Mouse (Mus musculus): ENCODE data around the gene Stx4a.
"Not testable (repeated sequence)": the region's sequence is repeated elsewhere in the genome, so short reads cannot be mapped to it uniquely, and the experiment has no call there.

The Stx4a gene

DNA sequence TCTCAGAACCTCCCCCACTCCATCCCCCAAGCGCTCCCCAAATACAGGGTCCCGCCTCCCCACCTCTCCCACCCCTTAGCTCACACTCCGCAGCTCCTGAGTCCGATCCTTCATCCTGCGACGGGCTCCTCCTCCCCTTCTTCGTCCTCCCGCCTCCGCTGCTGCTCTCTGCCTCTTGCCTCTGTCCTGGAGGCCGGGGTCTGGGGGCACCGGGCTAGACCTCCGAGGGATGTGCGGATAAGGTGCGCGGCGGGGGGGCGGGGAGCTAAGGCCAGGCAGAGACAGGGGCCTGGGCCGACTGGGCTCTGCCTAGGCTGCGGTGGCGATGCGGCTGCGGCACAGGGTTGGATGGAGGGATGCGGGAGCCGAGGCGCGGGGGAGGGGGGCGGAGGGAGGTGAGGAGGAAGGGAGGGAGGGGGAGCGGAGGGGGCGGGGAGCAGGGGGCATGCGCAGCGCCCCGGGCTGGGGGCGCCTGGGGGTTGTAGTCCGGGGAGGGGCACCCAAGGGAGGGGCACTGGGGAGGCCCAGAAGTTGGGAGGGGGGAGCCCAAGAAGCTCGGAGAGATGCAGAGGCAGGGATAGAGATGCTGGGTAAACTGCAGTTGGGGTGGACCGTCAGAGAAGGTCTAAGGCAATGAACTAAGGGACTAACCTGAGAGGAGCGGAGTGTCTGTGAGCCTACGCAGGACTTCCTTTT lies at the start of gene Stx4a, which contains the start of gene Stx1b:
Stx4a (plus strand) TSS at position 119 of the 696 bp plus-strand sequence.
Stx1b (minus strand) TSS at position 374 of the 696 bp plus-strand sequence.
- DNase-seq (ENCODE audit: low read depth), result no peak

DNA sequence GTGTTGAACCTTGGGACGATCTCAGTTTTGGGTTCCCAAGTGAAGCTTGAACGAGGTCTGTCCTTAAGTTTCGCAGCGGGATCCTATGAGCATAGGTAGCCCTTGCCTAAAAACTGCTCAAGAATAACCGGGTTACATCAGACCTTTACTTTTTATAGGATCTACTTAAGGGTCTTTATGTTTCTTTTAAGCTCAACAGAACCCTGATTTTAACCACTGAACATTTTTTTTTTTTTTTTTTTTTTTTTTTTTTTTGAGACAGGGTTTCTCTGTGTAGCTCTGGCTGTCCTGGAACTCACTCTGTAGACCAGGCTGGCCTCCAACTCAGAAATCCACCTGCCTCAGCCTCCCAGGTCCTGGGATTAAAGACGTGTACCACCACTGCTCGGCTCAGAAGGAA lies 48.3 kb upstream of the Stx4a start:
- DNase-seq (ENCODE audit: low read depth), result not testable (repeated sequence)

DNA sequence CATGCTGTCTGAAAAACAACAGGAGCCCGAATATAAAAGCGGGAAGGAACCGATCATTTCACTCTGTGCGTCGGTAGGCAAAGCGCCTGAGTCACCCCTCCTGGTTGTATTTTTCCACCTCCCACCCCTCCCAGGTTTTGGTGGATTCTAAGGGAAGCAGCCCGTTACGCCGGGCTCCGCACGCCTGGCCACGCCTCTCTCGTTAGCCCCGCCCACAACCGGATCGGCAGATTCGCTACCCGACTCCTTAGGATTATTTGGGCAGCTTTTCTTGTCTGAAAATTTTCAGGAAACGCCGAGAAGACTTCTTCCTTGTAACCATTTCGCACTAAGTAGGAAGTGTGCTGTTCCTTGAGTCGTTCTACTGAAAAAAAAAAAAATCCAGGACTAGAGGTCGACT lies 47.7 kb upstream of the Stx4a start, which contains the start of gene Setd1a:
Setd1a (plus strand) TSS at position 245 of the 400 bp plus-strand sequence.
- DNase-seq (ENCODE audit: low read depth), result peak; percentile 92

DNA sequence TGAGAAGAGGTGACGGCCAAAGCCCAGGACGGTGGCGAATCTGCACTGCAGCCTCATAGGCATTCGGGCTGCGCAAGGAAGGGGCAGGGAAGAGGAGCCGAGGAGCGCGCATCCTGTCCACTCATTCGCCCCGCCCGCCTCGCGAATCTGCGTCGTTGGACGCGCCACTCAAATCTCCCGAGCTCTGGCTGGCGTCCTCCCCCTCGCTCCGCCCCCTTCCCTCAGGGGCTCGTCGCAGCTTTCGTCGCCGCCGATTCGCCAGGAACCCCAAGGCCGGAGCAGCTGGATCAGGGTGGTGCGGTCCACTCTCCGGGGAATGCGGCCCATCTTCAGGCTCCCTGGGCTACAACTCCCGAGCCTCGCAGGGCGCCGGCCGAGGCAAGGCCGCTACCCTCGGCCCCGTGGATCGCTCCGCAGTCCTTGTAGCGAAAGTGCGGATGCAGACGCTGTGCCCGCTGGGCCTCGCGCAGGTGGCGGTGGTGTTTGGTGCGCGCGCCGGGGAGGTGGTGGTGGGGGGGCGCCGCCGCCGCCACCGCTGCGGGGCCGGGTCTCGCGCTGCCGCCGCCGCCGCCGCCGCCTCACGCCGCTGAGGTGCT lies 47.1 kb upstream of the Stx4a start:
- peak; percentile 98 for DNase-seq (ENCODE audit: low read depth)

DNA sequence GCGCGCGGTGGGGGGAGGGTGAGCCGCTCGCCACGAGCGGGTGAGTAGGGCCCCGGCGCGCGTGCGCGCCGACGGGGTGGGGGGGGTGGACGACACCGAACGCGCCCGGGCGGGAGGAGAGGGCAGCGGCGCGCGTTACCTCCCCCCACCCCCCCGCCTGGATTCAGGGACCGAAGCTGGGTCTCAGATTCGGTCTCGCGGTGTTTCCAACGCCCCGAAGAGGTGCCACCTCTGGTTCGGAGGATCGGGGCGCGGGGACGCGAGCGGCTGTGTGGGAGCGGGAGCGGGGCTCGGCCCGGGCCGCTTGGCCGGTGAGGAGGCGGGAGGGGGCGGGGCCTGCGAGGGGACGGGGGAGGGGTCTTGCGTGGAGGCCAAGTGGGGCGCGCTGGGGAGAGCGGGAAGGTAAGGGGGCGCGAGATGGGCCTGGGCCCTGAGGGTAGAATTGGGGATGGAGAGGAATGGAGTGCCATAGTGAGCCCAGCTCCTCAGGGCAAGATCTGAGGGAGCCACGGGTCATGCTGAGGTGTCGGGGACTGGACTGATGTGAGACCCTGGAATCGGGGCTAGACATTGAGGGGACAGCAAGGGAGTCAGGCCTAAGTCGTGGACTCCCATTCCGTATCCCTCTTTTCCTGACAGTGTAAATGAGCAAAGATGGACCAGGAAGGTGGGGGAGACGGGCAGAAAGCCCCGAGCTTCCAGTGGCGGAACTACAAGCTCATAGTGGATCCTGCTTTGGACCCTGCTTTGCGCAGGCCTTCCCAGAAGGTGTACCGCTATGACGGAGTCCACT lies 46.4 kb upstream of the Stx4a start:
- DNase-seq (ENCODE audit: low read depth), result peak; percentile 69

DNA sequence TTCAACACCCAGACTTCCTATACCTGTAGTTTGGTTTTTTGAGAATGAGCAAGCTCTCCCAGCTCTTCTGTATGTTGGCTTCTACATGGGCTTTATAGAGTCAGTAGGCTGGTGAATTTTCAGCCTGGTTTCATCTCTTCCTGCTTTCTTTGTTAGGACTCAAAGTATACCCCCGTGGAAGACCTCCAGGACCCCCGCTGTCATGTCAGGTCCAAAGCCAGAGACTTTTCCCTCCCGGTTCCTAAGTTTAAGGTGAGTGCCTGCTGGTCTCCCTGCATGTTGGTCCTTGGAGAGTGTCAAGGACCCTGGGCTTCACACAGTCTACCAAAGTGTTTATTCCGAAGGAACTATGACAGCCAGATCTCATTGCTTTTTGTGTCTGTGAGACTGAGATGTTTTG lies 45.7 kb upstream of the Stx4a start:
- no peak for DNase-seq (ENCODE audit: low read depth)

DNA sequence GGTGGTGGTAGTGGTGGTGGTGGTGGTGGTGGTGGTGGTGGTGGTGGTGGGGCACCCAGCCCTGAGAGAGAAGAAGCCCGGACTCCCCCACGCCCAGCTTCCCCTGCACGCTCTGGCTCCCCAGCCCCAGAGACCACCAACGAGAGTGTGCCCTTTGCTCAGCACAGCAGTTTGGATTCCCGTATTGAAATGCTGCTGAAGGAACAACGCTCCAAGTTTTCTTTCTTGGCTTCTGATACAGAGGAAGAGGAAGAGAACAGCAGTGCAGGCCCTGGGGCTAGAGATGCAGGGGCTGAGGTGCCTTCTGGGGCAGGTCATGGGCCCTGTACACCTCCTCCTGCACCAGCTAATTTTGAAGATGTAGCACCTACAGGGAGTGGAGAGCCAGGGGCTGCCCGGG lies 38.8 kb upstream of the Stx4a start, which contains the start of gene Gm49388:
Gm49388 (plus strand) TSS at position 301 of the 400 bp plus-strand sequence.
- no peak for DNase-seq (ENCODE audit: low read depth)

DNA sequence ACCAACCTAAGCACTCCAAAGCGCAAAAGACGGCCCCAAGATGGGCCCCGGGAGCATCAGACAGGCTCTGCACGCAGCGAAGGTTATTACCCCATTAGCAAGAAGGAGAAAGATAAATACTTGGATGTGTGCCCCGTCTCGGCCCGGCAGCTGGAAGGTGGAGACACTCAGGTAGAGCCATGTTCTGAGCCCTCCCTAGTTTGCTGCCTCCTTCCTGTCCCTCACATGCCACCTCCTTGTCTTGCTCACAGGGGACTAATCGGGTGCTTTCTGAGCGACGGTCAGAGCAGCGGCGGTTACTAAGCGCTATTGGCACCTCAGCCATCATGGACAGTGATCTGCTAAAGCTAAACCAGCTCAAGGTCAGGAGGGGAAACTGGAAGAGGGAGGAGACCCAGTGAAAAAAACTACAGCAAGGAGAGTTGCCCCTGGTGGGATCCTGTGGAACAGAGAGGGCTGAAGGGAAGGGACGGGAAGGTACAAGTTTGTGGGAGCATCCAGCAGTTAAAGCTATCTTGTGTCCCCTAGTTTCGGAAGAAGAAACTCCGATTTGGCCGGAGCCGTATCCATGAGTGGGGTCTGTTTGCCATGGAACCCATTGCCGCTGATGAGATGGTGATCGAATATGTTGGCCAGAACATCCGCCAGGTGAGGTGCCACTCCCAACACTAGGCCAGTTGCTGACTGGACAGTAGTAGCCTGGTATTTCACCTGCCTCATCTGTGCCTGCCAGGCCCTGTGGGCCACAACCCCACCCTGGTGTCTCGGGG lies 26.8 kb upstream of the Stx4a start:
- DNase-seq (ENCODE audit: low read depth), result no peak

DNA sequence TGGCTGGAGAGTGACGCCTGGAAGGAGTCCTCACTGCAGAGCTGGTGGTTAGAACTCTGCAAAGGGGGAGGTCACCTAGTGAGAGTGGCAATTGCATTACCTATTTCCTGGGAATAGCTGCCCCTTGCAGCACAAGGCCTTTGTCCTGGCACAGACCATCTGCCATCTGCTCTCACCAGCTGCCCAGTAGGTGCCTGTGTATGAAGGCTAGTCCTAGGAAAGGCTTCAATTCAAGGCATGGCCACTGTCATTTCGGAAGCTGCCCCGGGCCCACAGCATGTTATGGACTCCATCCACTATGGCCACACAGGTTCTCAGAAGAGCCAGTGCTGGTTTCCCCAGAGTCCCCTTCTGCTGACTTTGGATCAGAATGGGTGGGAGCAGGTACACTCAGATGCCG lies 25.5 kb upstream of the Stx4a start:
- DNase-seq (ENCODE audit: low read depth), result no peak

DNA sequence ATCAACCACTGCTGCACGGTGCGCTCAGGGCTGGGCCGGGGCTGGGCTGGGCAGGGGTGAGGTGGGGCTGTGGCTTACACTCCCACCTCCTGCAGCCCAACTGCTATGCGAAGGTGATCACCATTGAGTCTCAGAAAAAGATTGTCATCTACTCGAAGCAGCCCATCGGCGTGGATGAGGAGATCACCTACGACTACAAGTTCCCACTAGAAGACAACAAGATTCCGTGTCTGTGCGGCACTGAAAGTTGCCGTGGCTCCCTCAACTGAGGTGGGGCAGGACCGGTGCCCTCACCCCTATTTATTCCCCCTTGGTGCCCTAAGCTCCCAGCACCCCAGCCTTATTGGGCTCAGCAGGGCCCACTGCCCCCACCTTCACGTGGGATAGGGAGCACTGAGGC lies 24.9 kb upstream of the Stx4a start:
- no peak for DNase-seq (ENCODE audit: low read depth)

DNA sequence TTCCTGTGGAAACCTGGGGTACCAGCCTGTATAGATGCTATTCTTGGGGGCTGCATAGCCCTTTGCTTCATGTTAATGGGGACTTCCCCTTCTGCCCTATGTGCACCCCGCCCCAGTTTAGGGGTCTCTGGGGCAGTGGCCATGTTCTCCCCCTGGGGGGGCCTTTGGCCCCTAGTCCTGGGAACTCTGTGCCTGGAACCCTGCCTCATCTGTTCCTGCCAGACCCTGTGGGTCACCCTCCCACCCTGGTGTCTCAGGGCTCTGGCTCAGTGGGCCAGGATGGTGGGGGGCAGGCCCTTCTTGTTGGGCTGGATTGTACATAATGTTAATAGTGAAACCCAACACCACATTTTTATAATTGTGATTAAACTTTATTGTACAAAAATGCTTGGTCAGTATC lies 24.4 kb upstream of the Stx4a start:
- no peak for DNase-seq (ENCODE audit: low read depth)

DNA sequence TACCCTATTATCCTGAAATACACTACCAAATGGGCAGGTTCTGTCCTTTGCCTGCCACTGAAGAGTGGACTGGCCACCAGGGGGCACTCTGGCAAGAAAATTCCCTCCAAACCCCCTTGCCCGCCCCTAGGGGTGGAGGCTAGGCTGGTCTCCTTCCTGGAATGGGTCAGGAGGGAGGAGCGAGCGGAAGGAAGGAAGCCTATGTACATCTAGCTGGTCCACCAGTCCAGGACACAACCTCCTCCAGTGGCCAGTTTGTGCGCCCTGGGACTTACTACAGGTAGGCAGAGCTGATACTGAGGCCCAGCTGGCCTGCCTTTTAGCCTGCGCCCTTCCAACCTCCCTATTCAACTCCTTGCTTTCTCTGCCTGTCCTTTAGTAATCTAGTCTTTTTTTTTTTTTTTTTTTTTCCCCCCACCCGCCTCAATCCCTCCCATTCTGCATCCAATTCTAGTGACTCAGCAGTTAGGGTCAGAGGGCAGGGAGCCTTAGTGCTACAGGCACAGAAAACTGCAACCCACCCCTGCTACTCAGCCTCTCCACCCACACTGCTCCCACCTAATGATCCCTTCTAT lies 23.6 kb upstream of the Stx4a start, which contains the start of gene Hsd3b7:
Hsd3b7 (plus strand) TSS at position 170 of the 575 bp plus-strand sequence.
- peak; percentile 94 for DNase-seq (ENCODE audit: low read depth)

DNA sequence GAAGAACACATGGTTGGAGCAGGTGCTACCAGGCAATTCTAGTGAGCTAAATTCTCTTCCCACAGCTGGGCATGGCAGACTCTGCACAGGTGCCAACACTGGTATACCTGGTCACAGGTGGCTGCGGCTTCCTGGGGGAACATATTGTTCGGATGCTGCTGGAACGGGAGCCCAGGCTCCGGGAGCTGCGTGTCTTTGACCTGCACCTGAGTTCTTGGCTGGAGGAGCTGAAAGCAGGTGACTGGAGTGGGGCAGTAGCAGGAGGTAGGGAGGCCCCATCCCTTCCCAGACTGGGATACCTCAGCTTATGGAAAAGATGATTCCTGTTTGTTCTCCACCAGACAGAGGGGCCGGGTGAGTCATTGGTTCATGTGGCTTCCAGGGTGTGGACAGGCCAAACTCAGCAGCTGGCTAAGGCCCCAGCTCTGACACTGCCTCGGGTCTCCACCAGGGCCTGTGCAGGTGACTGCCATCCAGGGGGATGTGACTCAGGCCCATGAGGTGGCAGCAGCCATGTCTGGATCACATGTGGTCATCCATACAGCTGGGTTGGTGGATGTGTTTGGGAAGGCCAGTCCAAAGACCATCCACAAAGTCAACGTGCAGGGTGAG lies 23.0 kb upstream of the Stx4a start:
- peak; percentile 69 for DNase-seq (ENCODE audit: low read depth)

DNA sequence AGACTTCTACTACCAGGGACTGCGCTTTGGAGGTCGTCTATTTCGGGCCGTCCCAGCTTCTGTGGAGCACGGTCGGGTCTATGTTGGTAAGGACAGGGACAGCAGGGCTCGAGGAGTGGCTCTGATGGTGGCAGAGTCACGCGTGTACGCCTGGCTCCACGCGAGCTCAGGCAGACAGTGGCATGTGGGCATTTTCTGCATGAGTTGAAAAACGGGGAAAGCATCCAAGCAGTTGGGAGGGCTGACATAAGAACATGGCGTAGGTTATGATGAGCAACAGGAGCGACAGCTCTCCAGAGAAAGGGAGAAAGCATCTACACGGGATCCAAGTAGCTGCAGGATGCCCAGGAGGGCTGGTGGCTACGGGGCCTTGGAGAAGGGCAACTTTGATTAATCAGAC lies 21.8 kb upstream of the Stx4a start:
- no peak for DNase-seq (ENCODE audit: low read depth)

DNA sequence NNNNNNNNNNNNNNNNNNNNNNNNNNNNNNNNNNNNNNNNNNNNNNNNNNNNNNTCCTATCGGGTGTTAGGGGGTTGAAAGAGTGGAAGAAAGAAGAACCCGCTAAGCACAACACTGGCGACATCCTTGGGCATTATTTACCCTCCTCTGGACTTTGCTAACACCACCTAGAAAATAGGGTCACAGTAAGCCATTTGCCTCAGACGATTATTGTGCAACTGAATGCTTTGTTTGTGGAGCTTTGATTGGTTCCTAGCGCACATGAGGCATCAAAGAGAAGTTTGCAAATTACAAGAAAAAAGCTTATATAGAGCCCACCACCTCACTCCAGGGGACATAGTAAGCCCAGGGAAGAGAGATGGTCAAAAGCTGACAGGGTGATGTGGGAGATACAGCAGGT lies 15.3 kb upstream of the Stx4a start:
- no peak for DNase-seq (ENCODE audit: low read depth)

DNA sequence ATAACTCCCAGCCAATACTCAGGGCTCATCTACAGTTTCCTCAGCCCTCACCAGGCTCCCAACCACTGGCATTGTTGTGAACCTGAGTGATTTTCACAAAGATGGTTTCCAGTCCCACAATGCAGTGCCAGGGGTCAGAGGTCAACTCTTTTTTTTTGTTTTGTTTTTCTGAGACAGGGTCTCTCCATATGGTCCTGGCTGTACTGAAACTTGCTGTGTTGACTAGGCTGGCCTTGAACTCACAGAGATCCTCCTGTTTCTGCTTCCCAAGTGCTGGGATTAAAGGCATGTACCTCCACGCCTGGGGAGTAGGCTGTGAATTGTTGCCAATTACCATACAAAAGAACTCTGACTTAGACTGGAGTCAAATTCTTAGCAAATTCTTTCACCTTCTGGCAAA lies 14.2 kb upstream of the Stx4a start:
- DNase-seq (ENCODE audit: low read depth), result no peak

DNA sequence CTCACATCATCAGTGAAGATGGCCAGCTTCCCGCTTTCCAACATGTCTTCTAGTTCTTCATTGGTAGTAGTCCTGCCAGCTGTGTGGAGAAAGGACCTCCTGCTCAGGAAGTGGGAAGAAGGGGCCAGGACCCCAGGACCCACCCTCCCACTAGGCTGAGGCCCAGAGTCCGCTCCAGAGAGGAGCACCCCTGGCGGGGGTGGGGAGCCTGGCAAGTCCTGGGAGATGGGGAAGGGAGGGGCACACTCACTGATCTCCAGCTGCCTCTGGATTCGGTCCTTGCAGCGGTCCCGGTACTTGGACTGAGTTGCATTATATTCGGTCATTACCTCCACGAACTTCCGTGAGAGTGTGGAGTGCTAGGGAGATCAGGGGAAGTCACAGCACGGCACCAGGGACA lies 13.4 kb upstream of the Stx4a start:
- DNase-seq (ENCODE audit: low read depth), result no peak

DNA sequence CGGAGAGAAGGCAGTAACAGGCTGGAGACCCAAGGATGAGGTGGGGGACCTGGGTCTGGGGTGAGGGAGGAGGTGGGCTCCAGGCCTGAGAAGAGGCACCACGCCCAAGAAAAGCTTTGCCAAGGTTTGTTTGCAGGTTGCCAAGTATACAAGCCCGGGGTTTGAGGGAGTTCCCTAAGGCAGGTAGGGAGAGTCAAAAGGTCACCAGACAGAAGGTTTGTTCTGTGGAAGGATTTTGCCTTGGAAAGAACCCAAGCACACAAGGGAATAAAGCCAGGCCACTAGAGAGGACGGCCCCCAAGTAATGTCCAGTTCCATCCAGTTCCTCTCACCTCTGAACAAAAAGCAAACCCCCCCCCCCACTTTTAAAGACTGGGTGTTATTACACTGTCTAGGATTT lies 12.9 kb upstream of the Stx4a start:
- DNase-seq (ENCODE audit: low read depth), result no peak

DNA sequence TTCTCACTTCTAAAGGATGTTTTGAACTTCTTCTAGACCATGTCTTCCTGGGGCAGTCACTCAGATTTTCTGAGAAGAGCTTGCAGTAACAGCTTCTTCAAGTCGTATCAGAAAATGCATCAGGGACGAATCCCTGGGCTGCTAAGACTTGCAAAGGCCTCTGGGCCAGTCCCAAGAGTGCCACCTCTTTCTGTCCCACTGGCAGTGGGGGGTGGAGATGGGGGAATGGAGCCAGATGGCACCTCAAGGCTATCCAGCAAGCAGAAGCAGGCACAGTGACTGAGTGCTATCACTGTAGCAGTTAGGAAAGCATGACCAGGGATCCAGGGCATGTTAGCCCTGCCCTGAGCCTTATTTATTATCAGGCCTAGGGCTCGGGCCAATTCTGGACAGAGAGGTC lies 11.8 kb upstream of the Stx4a start:
- no peak for DNase-seq (ENCODE audit: low read depth)

DNA sequence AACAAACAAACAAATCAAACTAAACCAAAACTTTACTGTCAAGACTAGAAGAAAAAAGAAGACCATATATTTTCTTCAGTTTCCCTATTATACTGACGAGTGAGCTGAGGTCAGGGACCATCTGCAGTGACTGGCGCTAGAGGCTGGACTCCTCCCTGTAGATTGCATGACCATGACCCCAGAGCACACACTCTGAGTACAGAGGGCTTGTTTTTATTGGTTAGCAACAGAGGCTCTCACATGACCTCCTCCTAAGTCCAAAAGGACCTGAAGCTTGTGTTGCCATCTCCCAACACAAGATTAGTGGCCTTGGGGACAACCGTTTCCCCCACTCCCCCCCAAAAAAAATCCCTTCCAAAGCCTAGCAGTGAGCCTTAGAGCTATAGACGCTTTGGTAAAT lies 10.3 kb upstream of the Stx4a start:
- no peak for DNase-seq (ENCODE audit: low read depth)

DNA sequence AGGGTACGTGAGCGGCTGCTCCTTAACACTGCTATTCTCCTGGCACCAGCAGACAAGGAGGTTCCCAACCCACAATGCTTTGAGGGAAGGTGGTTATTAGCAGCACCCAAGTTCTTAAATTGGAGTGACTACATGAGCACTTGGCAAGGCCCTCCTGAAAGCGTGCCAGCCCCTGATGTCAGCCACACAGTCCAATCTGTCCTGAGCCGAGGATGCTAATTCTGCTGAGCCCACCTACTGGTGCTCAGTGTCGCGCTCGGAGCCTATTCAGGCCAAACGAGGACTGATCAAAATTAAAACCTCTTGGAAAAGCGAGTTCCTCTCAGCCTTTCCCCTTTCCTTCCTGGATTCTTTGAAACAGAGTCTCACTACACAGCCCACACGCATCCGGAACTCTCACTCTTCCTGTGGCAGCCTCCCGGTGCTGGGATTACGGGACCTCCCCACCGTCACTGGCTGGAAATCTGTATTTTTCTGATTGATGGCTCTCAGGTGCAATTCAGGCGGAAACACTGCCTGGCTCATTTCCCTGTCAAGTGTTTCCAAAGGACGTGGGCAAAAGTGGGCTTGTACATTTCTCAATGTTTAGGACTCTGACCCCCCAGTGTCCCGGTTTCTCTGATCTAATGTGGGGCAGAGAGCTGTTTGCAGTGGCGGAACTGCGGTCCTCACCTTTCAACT lies 9.7 kb upstream of the Stx4a start:
- DNase-seq (ENCODE audit: low read depth), result peak; percentile 55
